Mouse (Mus musculus): Measurements from ENCODE around the gene Map2k6.

The Map2k6 gene

DNA sequence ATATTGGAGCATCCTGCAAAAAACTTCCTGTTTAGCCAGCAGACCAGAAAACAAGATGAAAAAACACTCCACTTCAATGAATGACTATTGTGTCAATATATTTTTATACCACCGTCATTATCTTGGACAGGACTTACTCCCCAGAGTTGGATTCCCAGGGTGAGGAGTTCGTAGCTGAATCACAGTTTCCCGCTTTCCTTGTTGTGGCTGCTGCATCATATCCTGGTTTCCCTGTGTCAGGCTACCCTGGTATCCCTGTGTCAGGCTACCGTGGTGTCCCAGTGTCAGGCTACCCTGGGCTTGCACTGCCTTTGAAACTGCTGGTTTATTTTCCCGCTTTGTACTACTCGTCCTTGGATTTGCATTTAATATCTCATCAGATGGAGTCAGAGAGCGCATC, 167.4 kb downstream of the Map2k6 start:
- DNase-seq = no peak

DNA sequence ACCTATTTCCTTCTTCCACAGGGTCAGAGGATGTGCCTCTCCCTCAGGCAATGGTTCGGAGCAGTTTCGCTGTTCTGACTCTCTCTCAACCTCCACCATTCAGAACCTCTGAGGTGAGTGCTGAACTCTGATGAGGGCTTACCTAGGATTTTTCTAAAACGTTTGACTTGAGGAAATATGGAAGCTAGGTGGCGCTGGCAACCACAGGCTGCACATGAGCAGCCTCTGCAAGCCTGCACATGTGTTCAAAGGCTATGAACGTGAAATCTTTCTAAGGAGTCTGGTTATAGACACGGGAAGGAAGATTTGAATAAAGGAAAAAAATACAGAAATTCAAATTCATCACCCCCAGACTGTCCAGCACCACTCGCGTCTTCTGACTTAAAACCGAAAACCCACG, 173.6 kb downstream of the Map2k6 start:
- DNase-seq = no peak
